28 mouse cellular contexts compared by ENCODE assay signal in genomic region chr3:96811232-96811631, GRCm38 (mm10). TPM values are rescaled to one million over a fixed set of nuclear protein-coding genes. Genes with fewer than 3 reads are reported as not detected.
DNase-seq lines count a peak whose midpoint lies in the region; TF ChIP-seq lines count a peak whose summit lies in the region.
"Had no signal": no experiment of that assay in that cellular context is flagged by ENCODE, and none has a peak within 500 bp of the region (broad histone marks: within the 10 kb centered on the region; RNA-seq: fewer than 3 reads in every experiment).

No protein-coding gene starts in this region.

- no peak overlapping the region for H3K9ac ChIP-seq in MEL (ENCODE audit: control insufficient read depth, low read depth, low read length, poor library complexity, severe bottlenecking)
- H3K9ac ChIP-seq: embryonic facial prominence, embryonic 12.5 days; forebrain, embryonic 13.5 days; forebrain, embryonic 15.5 days; forebrain, postnatal 0 days had no signal

- no peak for TF ChIP-seq POLR2A in MEL (IDR thresholded peaks at IDR 0.05; ENCODE audit: control insufficient read depth in 1 of 2, insufficient read depth in 1 of 2, low read depth in 1 of 2, low read length in 2 of 2, poor library complexity in 1 of 2)

- H3K27me3 ChIP-seq in heart, embryonic 10.5 days (ENCODE audit: insufficient read depth, poor library complexity, severe bottlenecking): peaks cover 9% of the 10 kb centered on the region
- H3K27me3 ChIP-seq in MEL (ENCODE audit: control insufficient read depth in 1 of 2, insufficient read depth in 2 of 2, low read length in 2 of 2): no peaks in the 10 kb centered on the region
- H3K27me3 ChIP-seq in embryonic facial prominence, embryonic 10.5 days (replicated peaks; ENCODE audit: low read depth, poor library complexity, severe bottlenecking): no peaks in the 10 kb centered on the region
- H3K27me3 ChIP-seq: embryonic facial prominence, embryonic 12.5 days; forebrain, embryonic 13.5 days; forebrain, embryonic 15.5 days; Patski had no signal

- no peaks in the 10 kb centered on the region for H3K9me3 ChIP-seq in heart, embryonic 10.5 days
- H3K9me3 ChIP-seq in MEL (replicated peaks; ENCODE audit: insufficient read depth, low read length): no peaks in the 10 kb centered on the region
- no peaks in the 10 kb centered on the region for H3K9me3 ChIP-seq in embryonic facial prominence, embryonic 10.5 days
- H3K9me3 ChIP-seq: embryonic facial prominence, embryonic 12.5 days; forebrain, embryonic 13.5 days; forebrain, embryonic 15.5 days had no signal

- H3K4me3 ChIP-seq in heart, embryonic 10.5 days: no peak overlapping the region
- no peak overlapping the region for H3K4me3 ChIP-seq in MEL (ENCODE audit: control insufficient read depth in 1 of 2, insufficient read depth in 1 of 2, low read depth in 2 of 2, low read length in 2 of 2)
- H3K4me3 ChIP-seq in embryonic facial prominence, embryonic 10.5 days: no peak overlapping the region
- H3K4me3 ChIP-seq: embryonic facial prominence, embryonic 12.5 days; forebrain, embryonic 13.5 days; forebrain, embryonic 15.5 days had no signal

- TF ChIP-seq RAD21 in MEL (IDR thresholded peaks at IDR 0.05; ENCODE audit: low read depth, low read length): no peak

- H3K4me1 ChIP-seq in heart, embryonic 10.5 days: peaks cover 31% of the 10 kb centered on the region
- peaks cover 7 to 14% of the 10 kb centered on the region in 2 experiments; a peak in 3 of 4 replicates for H3K4me1 ChIP-seq in MEL (ENCODE audit: control insufficient read depth in 1 of 2, insufficient read depth in 2 of 2, low read length in 2 of 2)
- peaks cover 19% of the 10 kb centered on the region for H3K4me1 ChIP-seq in embryonic facial prominence, embryonic 10.5 days

- TF ChIP-seq EP300 in MEL (IDR thresholded peaks at IDR 0.05; ENCODE audit: low read depth in 1 of 2, low read length in 2 of 2): 0 out of 4 replicates have a peak, but pooled peaks of 1 of the 2 experiments have one; percentile 19

- 81% methylated on average over 3 of the region's 3 CpGs for WGBS in heart, embryonic 10.5 days
- WGBS in embryonic facial prominence, embryonic 10.5 days: 88% methylated on average over 3 of the region's 3 CpGs

- DNase-seq in heart, adult 11 months: peak; percentile 93
- DNase-seq in heart, embryonic 10.5 days (ENCODE audit: low spot score): no peak
- DNase-seq in heart, adult 8-10 months (ENCODE audit: low spot score): peak; percentile 25
- no peak for DNase-seq in heart, postnatal 36 days
- peak; percentile 68 for DNase-seq in MEL (ENCODE audit: low read depth, low spot score)
- peak; percentile 62 for DNase-seq in adipocyte (ENCODE audit: low spot score)
- DNase-seq in embryonic facial prominence, embryonic 10.5 days (ENCODE audit: low spot score): no peak
- DNase-seq in left cerebral cortex, postnatal 14 days (ENCODE audit: low spot score in 2 of 2): no peak
- DNase-seq: adrenal gland, adult 2 months; adrenal gland, postnatal 10 days; adrenal gland, postnatal 25 days; cerebellum, adult 11 months; cerebellum, adult 18-20 months; cerebellum, adult 8-10 months; cerebellum, adult 9-11 months; cerebellum, postnatal 14 days; cerebellum, postnatal 36 days; embryo, embryonic 11 days; forebrain, postnatal 0 days had no signal

- intact Hi-C loops in heart, postnatal 36 days (cut with DNase I): loop anchor here (5.0 kb wide), 1 partner anchor 84 kb away; the partner anchor contains the start of genes Polr3c and Rnf115
- intact Hi-C loops in left cerebral cortex, postnatal 14 days (cut with DNase I): no loop called here

- TF ChIP-seq CTCF in MEL (IDR thresholded peaks at IDR 0.05 in 2 of 3, conservative IDR thresholded peaks at IDR 0.05 in 1 of 3; ENCODE audit: control insufficient read depth in 1 of 3, insufficient read depth in 1 of 3, low read depth in 2 of 3, low read length in 3 of 3, poor library complexity in 1 of 3, severe bottlenecking in 1 of 3): no peak

- H3K79me2 ChIP-seq in MEL (ENCODE audit: control insufficient read depth, insufficient read depth, low read length, poor library complexity): no peaks in the 10 kb centered on the region; the same call in 1 of the 2 replicates

- H3K36me3 ChIP-seq in heart, embryonic 10.5 days: no peaks in the 10 kb centered on the region
- H3K36me3 ChIP-seq in MEL (ENCODE audit: control insufficient read depth in 1 of 2, insufficient read depth in 2 of 2, low read length in 2 of 2): peaks cover 0 to 16% of the 10 kb centered on the region in 2 experiments; a peak in 2 of 4 replicates
- H3K36me3 ChIP-seq in embryonic facial prominence, embryonic 10.5 days (replicated peaks): peaks cover 3% of the 10 kb centered on the region; the same call in 1 of the 2 replicates
- H3K36me3 ChIP-seq: embryonic facial prominence, embryonic 12.5 days; forebrain, embryonic 15.5 days had no signal

- H3K27ac ChIP-seq in heart, embryonic 10.5 days: no peak overlapping the region
- H3K27ac ChIP-seq in MEL (ENCODE audit: control insufficient read depth, low read depth, low read length): peak overlapping the region; percentile 9; the same call in 1 of the 2 replicates
- H3K27ac ChIP-seq in embryonic facial prominence, embryonic 10.5 days (replicated peaks): no peak overlapping the region
- H3K27ac ChIP-seq: embryonic facial prominence, embryonic 12.5 days; forebrain, embryonic 13.5 days; forebrain, embryonic 15.5 days had no signal

TF ChIP-seq in MEL, 35 proteins besides CTCF, POLR2A, EP300 and RAD21 (continues in another document):
- TF ChIP-seq ZC3H11A (IDR thresholded peaks at IDR 0.05; ENCODE audit: low read depth, low read length) (no peak), NRF1 (IDR thresholded peaks at IDR 0.05; ENCODE audit: insufficient read depth, low read depth, low read length, poor library complexity, severe bottlenecking) (no peak), ZNF384 (IDR thresholded peaks at IDR 0.05; ENCODE audit: low read depth, low read length) (no peak), RCOR1 (IDR thresholded peaks at IDR 0.05; ENCODE audit: low read depth, low read length) (no peak), USF2 (IDR thresholded peaks at IDR 0.05; ENCODE audit: borderline replicate concordance in 1 of 2, insufficient read depth in 1 of 2, low read depth in 1 of 2, low read length in 2 of 2) (no peak), MAFK (IDR thresholded peaks at IDR 0.05; ENCODE audit: borderline replicate concordance, low read depth, low read length) (no peak), BHLHE40 (IDR thresholded peaks at IDR 0.05; ENCODE audit: borderline replicate concordance, low read depth, low read length) (0 out of 2 replicates have a peak, but pooled peaks have one; percentile 5), ZKSCAN1 (IDR thresholded peaks at IDR 0.05; ENCODE audit: low read depth, low read length) (no peak), MXI1 (IDR thresholded peaks at IDR 0.05; ENCODE audit: low read depth, low read length) (no peak; the same call in 1 of the 2 replicates), GABPA (IDR thresholded peaks at IDR 0.05; ENCODE audit: low read depth, low read length) (no peak), ETS1 (IDR thresholded peaks at IDR 0.05; ENCODE audit: low read depth, low read length) (no peak), MAX (IDR thresholded peaks at IDR 0.05; ENCODE audit: low read length) (peak; percentile 62; the same call in 1 of the 2 replicates), SIN3A (IDR thresholded peaks at IDR 0.05; ENCODE audit: low read length) (0 out of 2 replicates have a peak, but pooled peaks have one; percentile 28), USF1 (IDR thresholded peaks at IDR 0.05; ENCODE audit: low read depth, low read length) (peak; percentile 78), TBP (IDR thresholded peaks at IDR 0.05; ENCODE audit: low read depth, low read length) (no peak), UBTF (IDR thresholded peaks at IDR 0.05; ENCODE audit: borderline replicate concordance, insufficient read depth, low read depth, low read length) (no peak), SMC3 (IDR thresholded peaks at IDR 0.05; ENCODE audit: low read depth, low read length) (no peak), POLR2AphosphoS2 (IDR thresholded peaks at IDR 0.05; ENCODE audit: low read length) (no peak), NELFE (IDR thresholded peaks at IDR 0.05; ENCODE audit: low read depth, low read length) (no peak), E2F4 (IDR thresholded peaks at IDR 0.05; ENCODE audit: borderline replicate concordance, low read depth, low read length) (no peak), POLR2AphosphoS5 (IDR thresholded peaks at IDR 0.05; ENCODE audit: borderline replicate concordance, low read depth, low read length) (no peak), HCFC1 (IDR thresholded peaks at IDR 0.05; ENCODE audit: low read depth, low read length) (no peak), MYB (IDR thresholded peaks at IDR 0.05; ENCODE audit: low read depth, low read length) (no peak), TCF12 (IDR thresholded peaks at IDR 0.05; ENCODE audit: low read depth, low read length) (no peak), MEF2A (IDR thresholded peaks at IDR 0.05; ENCODE audit: extremely low read depth, insufficient replicate concordance, low read depth, low read length, poor library complexity, severe bottlenecking) (no peak), JUND (IDR thresholded peaks at IDR 0.05; ENCODE audit: low read depth, low read length) (no peak), ELF1 (IDR thresholded peaks at IDR 0.05; ENCODE audit: low read depth, low read length) (no peak)

RNA-seq across cellular contexts. Expression of gene Pdzk1, which starts 17.9 kb away (rescaled TPM):
- polyA plus RNA-seq in heart, embryonic 10.5 days (2016; fragmentation: Nextera tagmentation; extraction: Ambion mirVana): 0.98 TPM in 1 of 2 replicates, not detected in the other
- not detected for total RNA-seq in heart, adult 8-10 months (2022)
- total RNA-seq in heart, postnatal 36 days (2021): not detected
- total RNA-seq in MEL (2012; rRNA removed): 0.20 and 0.27 TPM in 2 replicates
- polyA plus RNA-seq in MEL (2012; ENCODE audit: insufficient read depth in 1 of 2, insufficient read length in 2 of 2, low read depth in 1 of 2, low replicate concordance in 2 of 2, missing spikeins in 1 of 2): under 1 TPM in 1 of 2 experiments, not detected in 1; 0.18 TPM
- 0.24 TPM in 1 of 2 replicates, not detected in the other for polyA plus RNA-seq in embryonic facial prominence, embryonic 10.5 days (2016; fragmentation: Nextera tagmentation; extraction: Ambion mirVana)
- not detected for total RNA-seq in left cerebral cortex, postnatal 14 days (2021)
- total RNA-seq: adrenal gland, postnatal 25 days; forebrain, postnatal 0 days had no signal
- polyA plus RNA-seq: adrenal gland, adult 2 months; C2C12; embryonic facial prominence, embryonic 12.5 days; embryonic facial prominence, embryonic 14.5 days; forebrain, embryonic 11.5 days; forebrain, embryonic 13.5 days had no signal

RNA-seq across cellular contexts. Expression of gene Cd160, which starts 17.9 kb away (rescaled TPM):
- polyA plus RNA-seq in heart, embryonic 10.5 days (2016; fragmentation: Nextera tagmentation; extraction: Ambion mirVana): 0.06 TPM in 1 of 2 replicates, not detected in the other
- total RNA-seq in heart, adult 8-10 months (2022): not detected
- total RNA-seq in heart, postnatal 36 days (2021): not detected
- total RNA-seq in MEL (2012; rRNA removed): 0.04 TPM in 1 of 2 replicates, not detected in the other
- polyA plus RNA-seq in MEL (2012; ENCODE audit: insufficient read depth in 1 of 2, insufficient read length in 2 of 2, low read depth in 1 of 2, low replicate concordance in 2 of 2, missing spikeins in 1 of 2): under 1 TPM in 1 of 2 experiments, not detected in 1; 0.32 TPM
- 0.14 and 0.19 TPM in 2 replicates for polyA plus RNA-seq in embryonic facial prominence, embryonic 10.5 days (2016; fragmentation: Nextera tagmentation; extraction: Ambion mirVana)
- not detected for total RNA-seq in left cerebral cortex, postnatal 14 days (2021)
- total RNA-seq: adrenal gland, adult 2 months; adrenal gland, postnatal 25 days; common myeloid progenitor, adult 5-6 weeks; forebrain, postnatal 0 days had no signal
- polyA plus RNA-seq: brain, embryonic 14.5 days; forebrain, embryonic 11.5 days had no signal

Comparison
In these comparisons a context has a peak if more than half of its experiments do, and no peak if none do; other contexts are left out.
1. DNase-seq: peak in heart, adult 11 months (single experiment), heart, adult 8-10 months (single experiment), MEL (single experiment) and adipocyte (single experiment); none in heart, embryonic 10.5 days (single experiment), heart, postnatal 36 days (0 of 2), embryonic facial prominence, embryonic 10.5 days (single experiment) and left cerebral cortex, postnatal 14 days (0 of 2).